Mouse (Mus musculus): ENCODE data around the gene Traf2.
A peak's percentile ranks its signal among the peaks of the same experiment; 100 is the strongest.

The Traf2 gene

GRCm38 (mm10) chr2:25546811-25547491 lies at the start of gene Traf2:
TSS of gene Traf2 (minus strand) at chr2:25546940.
- peak; percentile 94 for DNase-seq (ENCODE audit: low spot score)

DNA sequence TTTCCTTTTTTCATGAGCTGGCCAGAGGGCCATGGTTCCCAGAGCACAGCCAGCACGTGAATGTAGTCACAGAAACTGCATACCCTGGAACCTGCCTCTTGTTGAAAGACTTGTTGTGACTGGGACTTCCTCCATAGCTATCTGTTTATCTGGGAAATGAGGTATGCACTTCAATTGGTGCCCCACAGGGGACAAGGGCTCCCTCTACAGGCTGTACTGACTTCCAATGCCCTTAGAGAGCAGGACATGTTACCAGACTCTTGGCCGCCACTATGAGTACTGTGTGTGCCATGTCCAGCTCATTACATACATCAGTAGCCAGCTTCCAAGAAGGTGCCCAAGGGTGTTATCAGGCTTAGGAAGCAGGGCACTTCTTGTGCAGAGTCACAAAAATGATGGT lies 45.1 kb upstream of the Traf2 start:
- no peak for DNase-seq (ENCODE audit: low spot score)

DNA sequence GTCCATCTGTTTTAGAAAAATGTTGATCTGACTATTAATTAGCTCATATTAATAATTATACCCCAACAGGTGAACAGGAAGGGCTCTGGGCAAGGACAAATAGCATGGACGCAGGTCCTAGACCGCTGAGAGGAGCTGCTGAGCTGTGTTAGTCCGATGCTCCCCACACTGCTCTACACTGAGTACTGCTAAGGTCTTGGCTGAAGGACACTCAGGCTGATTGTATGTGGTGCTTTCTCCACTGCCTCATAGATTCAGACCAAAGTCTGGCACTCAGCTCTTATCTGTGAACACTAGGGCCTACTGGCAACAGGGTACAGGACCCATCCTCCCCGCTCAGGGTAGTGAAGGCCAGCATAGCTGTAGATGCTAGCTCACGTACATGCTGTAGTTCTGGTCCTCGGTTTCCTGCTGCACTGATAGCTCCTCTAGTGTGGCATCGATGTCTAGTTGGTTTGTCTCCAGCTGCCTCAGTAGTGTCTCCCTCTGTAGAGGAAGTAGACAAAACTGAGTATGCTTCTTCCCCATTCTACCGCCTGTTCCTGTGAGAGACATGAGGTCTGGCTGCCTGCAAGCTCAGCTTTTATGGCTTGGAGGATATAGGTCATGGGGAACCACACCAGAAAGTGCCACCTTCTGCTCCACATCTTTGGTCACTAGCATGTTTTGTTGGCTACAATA lies 41.6 kb upstream of the Traf2 start:
- DNase-seq (ENCODE audit: low spot score), result no peak

GRCm38 (mm10) chr2:25587290-25587689 lies 40.5 kb upstream of the Traf2 start:
- DNase-seq (ENCODE audit: low spot score), result no peak

DNA sequence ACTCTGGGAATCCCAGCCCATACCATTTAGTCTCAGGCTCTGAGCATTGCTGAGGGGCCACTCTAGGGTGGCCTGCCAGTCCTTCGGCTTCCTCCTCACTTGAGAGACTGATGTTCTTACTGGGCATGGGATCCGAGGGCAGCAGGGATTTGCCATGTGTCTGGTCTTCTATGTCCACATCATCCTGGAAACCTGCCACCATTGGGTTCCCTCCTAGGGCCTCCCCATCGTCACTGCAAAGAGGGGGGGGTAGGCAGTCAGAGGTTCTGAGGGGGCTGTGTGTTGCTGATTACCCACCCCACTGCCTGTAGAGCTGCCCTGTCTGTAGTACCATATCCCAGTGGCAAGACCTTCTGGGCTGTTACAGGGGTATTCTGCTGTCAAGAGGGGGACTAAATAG lies 38.9 kb upstream of the Traf2 start:
- no peak for DNase-seq (ENCODE audit: low spot score)

GRCm38 (mm10) chr2:25584856-25585255 lies 38.1 kb upstream of the Traf2 start:
- no peak for DNase-seq (ENCODE audit: low spot score)

- DNase-seq (ENCODE audit: low spot score), result no peak
Observed at GRCm38 (mm10) chr2:25584152-25584551, 37.4 kb upstream of the Traf2 start.

- DNase-seq (ENCODE audit: low spot score), result no peak
Observed at GRCm38 (mm10) chr2:25583571-25583970, 36.8 kb upstream of the Traf2 start.

- DNase-seq (ENCODE audit: low spot score), result no peak
Observed at GRCm38 (mm10) chr2:25583120-25583481, 36.4 kb upstream of the Traf2 start.

DNA sequence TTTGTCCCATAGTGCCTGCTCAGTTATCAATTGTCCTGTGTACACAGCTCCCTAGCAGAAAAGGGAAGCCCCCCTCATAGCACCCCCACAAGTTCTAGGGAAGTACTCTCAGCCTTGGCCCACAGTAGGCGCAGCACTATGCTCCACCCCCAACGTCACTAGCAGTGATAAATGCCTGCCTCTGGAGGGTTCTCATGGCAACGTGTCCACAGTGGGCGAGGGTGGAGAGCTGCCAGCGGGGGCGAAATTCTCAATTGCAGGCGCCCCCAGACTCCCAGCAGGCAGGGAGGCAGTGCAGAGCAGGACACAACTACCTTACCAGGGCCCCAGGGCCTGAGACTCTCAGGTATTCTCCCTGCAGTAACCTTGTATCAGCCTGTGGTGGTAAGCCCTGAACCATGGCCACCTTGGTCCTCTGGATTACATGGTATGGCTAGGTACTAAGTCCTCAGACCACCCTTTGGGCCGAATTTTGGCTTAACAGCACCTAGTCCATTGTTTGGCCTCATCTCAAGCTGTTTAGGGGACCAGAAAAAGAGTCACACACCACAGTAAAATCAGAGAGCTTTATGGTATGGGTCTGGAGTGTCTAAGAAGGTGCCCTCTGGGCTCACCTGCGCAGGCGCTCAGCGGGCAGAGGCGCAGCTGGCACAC lies 35.9 kb upstream of the Traf2 start:
- no peak for DNase-seq (ENCODE audit: low spot score)

GRCm38 (mm10) chr2:25581901-25582301 lies 35.2 kb upstream of the Traf2 start:
- no peak for DNase-seq (ENCODE audit: low spot score)

GRCm38 (mm10) chr2:25581294-25581864 lies 34.6 kb upstream of the Traf2 start, which contains the start of gene Ajm1:
TSS of gene Ajm1 (minus strand) at chr2:25581757.
- DNase-seq (ENCODE audit: low spot score), result no peak

DNA sequence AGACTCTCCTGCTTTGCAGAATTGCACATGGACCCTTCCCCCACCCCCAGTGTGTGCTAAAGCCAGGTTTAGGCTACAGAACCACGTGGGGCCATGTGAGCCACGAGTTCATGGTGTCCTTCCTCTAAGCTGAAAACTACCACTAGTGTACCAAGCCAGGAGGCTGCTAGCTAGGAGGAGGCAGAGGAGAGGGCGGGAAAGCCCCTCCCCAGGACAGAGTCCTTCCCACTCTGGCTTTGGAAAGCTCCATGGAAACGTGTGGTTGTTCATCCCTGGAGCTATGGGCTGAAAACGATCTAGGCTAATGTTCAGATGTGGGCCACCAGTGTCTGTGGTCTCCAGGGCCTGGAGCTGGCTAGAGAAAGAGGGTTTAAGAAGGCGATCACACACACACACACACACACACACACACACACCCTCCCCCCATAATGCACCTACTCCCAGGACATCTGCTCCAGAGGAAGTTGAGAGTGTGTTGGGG lies 33.9 kb upstream of the Traf2 start:
- no peak for DNase-seq (ENCODE audit: low spot score)

DNA sequence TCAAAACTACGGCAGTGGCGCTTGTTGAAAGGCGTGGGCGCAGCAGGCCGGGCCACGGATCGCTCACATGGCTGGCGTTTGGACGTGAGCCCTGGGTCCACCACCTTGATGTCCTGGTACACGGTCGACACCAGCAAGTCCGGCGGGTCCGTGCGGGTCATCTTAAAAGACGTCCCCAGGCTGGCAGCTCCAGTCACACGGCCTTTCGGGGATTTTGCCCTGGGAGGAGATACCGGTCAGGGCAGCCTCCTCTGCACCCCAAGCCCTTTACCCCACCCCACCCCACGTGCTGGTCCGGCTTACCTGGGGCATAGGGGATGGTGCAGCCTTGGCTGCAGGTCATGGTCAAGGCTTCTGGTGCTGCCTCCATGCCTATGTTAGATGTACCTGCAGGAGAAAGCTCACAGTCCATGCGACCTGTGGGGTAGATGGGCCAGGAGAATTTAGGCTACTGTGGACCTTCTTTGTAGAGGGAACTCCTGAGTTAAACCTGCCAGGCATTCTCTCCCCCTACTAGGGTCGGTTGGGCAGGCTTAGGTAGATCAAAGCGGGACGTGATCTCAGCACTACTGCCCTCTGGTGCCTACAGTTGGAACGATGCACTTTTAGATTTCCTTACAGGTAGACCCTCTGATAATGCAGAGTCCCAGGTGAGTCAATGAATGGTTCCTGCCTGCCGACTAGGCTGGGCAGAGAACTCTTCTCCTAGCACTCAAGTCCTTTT lies 33.2 kb upstream of the Traf2 start:
- no peak for DNase-seq (ENCODE audit: low spot score)

DNA sequence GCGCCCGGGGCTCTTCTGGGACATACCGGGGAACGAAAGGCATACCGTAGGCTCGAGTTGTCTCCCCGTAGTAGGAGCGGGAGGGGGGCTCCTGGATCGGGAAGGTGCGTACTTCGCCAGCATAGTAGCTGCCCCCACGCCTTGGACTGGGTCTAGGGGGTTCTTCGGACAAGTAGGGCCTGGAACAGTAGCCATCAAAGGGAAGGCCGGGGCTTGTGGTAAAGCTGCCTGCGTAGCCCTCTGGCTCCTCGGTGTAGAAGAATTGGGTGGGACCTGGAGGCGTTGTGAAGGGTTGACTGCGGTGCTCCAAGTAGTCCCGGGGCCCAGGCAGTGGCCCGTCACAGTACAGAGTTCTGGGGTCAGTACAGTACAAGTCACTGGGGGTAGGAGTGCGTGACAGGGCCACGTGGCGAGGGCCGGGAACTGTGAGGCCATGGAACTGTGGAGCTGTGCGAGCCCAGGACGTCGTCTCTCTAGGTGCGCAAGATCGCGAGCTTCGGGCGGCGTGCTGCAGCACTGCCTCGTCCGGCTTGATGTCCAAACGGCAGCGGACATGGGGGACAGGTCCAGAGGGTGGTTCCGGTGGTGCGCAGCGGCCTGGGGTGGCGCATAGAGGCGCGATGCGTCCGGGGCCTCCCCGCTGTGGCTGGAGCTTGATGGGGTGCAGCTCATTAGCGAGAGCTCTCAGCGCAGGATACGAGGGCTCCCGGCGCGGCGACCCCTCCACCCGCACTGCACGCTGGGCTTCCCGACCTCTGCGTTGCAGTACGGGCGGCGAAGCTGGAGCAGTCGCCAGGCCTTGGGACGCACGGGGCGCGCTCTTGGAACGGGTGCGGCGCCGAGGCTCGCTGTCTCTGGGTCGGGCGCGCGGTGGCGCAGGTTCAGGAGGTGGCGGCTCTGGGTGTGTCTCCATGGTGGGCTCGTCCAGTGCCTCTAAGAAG lies 32.3 kb upstream of the Traf2 start:
- DNase-seq (ENCODE audit: low spot score), result no peak

GRCm38 (mm10) chr2:25577951-25578795 lies 31.4 kb upstream of the Traf2 start:
- DNase-seq (ENCODE audit: low spot score), result no peak

GRCm38 (mm10) chr2:25576965-25577891 lies 30.5 kb upstream of the Traf2 start:
- no peak for DNase-seq (ENCODE audit: low spot score)

DNA sequence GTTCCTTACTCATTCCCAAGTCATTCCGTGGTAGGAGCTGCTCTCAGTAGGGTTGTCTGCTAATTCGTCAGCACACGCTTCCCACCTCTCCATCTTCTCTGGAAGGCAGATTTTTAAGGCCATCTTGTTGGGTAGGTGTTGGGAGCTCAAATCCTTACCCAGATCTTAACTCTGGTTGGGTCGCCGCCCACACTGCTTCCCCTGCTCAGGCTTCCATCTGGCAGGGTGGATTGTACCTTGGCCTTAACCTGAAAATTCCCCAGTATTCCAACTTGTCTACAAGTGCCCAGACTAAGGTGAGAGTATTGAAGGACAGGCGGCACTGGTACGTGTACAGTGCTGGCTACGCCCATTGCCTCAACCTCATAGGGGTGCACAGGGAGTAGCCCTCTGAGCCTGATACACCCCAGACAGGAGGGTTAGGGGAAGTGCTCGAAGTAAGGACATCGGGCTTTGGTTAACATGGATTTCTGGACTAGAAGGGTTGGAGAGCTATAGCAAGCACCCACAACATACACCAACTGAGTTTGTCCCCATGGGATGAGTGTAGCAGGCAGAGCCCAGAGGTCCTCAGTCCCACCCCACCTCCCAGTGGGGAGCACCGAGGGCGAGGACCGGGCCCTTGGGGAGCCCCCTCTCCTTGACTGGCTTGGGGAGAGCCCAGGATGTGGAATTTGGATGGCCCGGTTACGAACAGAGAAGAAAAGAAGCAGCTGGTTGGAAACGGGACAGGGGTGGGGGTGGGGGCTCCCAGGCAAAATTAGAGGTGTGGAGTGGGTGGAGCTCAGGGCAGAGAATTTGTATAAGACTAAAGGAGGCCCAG lies 29.5 kb upstream of the Traf2 start:
- no peak for DNase-seq (ENCODE audit: low spot score)
